Mouse (Mus musculus) heart, embryonic 16.5 days (tissue): Measurements from ENCODE around the gene Syt13. TPM values are rescaled to one million over a fixed set of nuclear protein-coding genes. Genes with fewer than 3 reads are reported as not detected.

Source experiments
- ATAC-seq: fragments of 200-750 bp; cut with Nextera tagmentation; replicated peaks from 2 replicates; pipeline ENCODE4 v1.8.0; 2017; ENCODE audit warnings: moderate number of reproducible peaks; ENCODE audit not compliant: insufficient read depth, low FRiP score; ENCODE audit errors: extremely low read depth
- H3K27ac ChIP-seq: fragments of 300-500 bp; sonication (generic); 2 replicates; pipeline ENCODE4 v1.5.1; 2014; ENCODE audit warnings: mild to moderate bottlenecking, low read length, control low read depth, moderate library complexity
- H3K27me3 ChIP-seq: fragments of 300-500 bp; sonication (generic); 2 replicates; pipeline ENCODE4 v1.6.1; 2014; ENCODE audit warnings: low read length, mixed read lengths; ENCODE audit not compliant: control insufficient read depth, insufficient read depth
- H3K36me3 ChIP-seq: fragments of 300-500 bp; sonication (generic); 2 replicates; pipeline ENCODE4 v1.6.1; 2014; ENCODE audit not compliant: control insufficient read depth, insufficient read depth
- H3K4me1 ChIP-seq: fragments of 300-500 bp; sonication (generic); 2 replicates; pipeline ENCODE4 v1.6.1; 2014; ENCODE audit warnings: low read length, mixed read lengths; ENCODE audit not compliant: control insufficient read depth, insufficient read depth
- H3K4me2 ChIP-seq: fragments of 300-500 bp; sonication (generic); 2 replicates; pipeline ENCODE4 v1.6.1; 2014; ENCODE audit warnings: low read depth, mild to moderate bottlenecking, control low read depth, low read length
- H3K4me3 ChIP-seq: fragments of 300-500 bp; sonication (generic); 2 replicates; pipeline ENCODE4 v1.5.1; 2014; ENCODE audit warnings: mild to moderate bottlenecking, control low read depth, low read length
- H3K9ac ChIP-seq: fragments of 300-500 bp; sonication (generic); 2 replicates; pipeline ENCODE4 v1.6.1; 2014; ENCODE audit warnings: low read length, control low read depth
- H3K9me3 ChIP-seq: fragments of 300-500 bp; sonication (generic); replicated peaks from 2 replicates; pipeline ENCODE4 v1.6.1; 2016; ENCODE audit warnings: low read length; ENCODE audit not compliant: control insufficient read depth
- WGBS: fragments of 180-500 bp; shearing (Covaris S2); extraction: QIAGEN DNeasy Blood & Tissue Kit; methylation state at CpG from one replicate; pipeline ENCODE4 v1.1.7; 2014; 5-methylcytosine and 5-hydroxymethylcytosine counted together
- polyA plus RNA-seq: library from polyadenylated mRNA; unstranded; fragments of >200 nt; fragmentation: Nextera tagmentation; extraction: Ambion mirVana; gene quantifications from 2 replicates; pipeline ENCODE4 v1.2.1, GENCODE M21; 2015

Syt13 gene
- polyA plus RNA-seq, 1 experiment from 2014 or later, result 2.7 TPM

DNA sequence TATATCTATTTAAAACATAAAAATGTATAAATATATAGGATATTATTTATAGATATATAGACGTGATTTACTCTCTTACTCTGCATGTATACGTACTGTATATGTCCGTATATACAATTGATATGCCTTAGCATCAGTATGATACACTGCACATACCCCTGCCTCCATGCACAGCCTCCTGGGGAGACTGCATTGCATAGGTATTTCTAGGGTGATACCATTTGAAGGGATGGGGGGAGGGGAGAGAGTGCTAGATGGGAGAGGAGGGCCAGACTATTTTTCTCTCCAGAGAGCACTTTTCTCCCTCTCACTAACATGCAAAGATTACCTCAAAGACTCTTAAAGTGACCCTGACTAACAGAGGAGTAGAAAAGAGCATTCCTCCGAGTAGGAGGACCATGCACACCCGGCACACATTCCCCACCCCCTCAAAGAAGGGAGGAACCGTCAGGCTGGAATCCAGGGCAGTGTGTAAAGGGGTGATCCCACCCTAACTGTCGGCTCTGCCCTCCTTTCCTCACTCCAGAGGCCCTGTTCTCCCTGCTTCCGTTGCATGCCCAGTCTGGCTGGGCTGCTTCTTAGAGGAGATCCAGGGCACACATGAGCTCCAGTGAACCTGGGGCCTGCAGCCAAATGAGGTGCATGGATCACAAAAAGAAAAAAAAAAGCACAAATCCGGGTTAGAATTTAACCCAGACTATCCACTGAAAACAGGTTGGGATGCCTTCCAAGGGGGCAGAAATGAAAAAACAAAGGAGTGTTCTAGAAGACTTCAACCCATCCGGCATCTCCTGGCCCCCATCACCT, 52.3 kb downstream of the Syt13 start:
- no peak overlapping the region for H3K4me2 ChIP-seq
- 27% methylated on average over 10 of the region's 10 CpGs for WGBS

DNA sequence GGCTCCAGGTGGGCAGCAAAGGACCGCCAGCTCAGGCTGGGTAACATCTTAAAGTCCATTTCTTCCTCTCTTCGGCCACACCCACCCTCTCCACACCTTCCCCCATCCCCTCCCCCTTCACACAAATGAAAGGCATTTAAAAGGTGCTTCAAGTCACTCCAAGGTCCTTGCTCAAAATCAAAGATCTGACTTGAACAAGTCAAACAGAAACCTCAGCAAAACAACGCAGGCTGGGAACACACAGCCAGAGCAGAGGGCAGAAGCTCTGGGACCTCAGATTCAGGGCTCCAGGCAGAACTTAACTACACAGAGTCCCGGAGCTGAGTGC, 52.9 kb downstream of the Syt13 start:
- H3K27ac ChIP-seq, result no peak overlapping the region
- no peak for ATAC-seq

More for the DNA sequence above, 52.3 kb downstream of the Syt13 start:
- Histone ChIP-seq H3K27me3 (no peaks in the 10 kb centered on the region), H3K4me1 (peaks cover 12% of the 10 kb centered on the region), H3K9ac (peak overlapping the region; percentile 47), H3K9me3 (peaks cover 3% of the 10 kb centered on the region; the same call in 1 of the 2 replicates), H3K4me3 (no peak overlapping the region), H3K27ac (no peak overlapping the region), H3K36me3 (peaks cover 4% of the 10 kb centered on the region)
- ATAC-seq, result peak; percentile 29; the same call in 1 of the 2 replicates

DNA sequence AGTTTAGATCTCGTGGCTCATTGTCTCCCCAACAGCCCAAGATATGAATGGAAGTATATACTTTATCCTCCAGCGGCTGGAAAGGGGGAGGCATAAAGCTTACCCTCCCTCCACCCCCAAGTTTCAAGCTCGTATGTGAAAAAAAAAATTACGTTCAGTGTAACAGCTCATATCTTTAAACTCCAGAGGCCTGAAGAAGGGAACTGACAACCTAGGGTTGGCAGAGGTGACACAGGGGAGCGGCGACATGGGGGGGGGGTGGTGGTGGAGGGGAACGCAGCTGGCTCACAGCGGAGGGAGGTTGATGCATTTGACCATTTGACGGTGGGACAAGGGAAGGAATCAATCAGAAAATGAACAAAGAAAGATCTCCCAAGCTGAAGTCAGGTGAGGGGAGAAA, 56.2 kb downstream of the Syt13 start:
- Histone ChIP-seq H3K9me3 (no peaks in the 10 kb centered on the region), H3K4me2 (no peak overlapping the region), H3K27ac (no peak overlapping the region; the same call in 1 of the 2 replicates), H3K9ac (no peak overlapping the region), H3K36me3 (peaks cover 39% of the 10 kb centered on the region), H3K4me3 (no peak overlapping the region), H3K27me3 (no peaks in the 10 kb centered on the region), H3K4me1 (peaks cover 12% of the 10 kb centered on the region)
- no peak for ATAC-seq
- 75% methylated on average over 9 of the region's 9 CpGs for WGBS

More for the DNA sequence above, 52.9 kb downstream of the Syt13 start:
- H3K4me3 ChIP-seq, result no peak overlapping the region
- peaks cover 3% of the 10 kb centered on the region; the same call in 1 of the 2 replicates for H3K9me3 ChIP-seq
- peaks cover 10% of the 10 kb centered on the region for H3K36me3 ChIP-seq
- WGBS, result 50% methylated on average over 4 of the region's 4 CpGs
- H3K4me1 ChIP-seq, result peaks cover 12% of the 10 kb centered on the region
- 0 out of 2 replicates have a peak overlapping the region, but pooled peaks have one; percentile 47 for H3K9ac ChIP-seq
- H3K27me3 ChIP-seq, result no peaks in the 10 kb centered on the region
- H3K4me2 ChIP-seq, result no peak overlapping the region

DNA sequence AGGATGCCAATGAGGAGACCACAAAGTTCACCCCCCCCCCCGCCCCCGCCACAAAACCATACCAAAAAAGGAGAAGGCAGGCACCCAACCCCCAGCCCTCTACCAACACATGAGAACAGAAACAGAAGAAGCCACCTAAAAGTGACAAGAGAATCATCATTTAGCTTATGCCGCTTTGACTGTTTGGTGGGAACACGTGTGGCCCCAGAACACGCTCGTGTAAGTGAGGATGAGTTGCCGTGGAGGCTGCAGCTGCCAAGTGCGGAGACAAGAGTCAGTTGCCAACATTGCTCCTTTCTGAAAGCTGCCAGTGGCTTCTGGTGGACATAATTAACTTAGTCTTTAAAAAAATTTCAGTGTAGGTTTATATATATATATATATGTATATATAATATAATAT, 56.6 kb downstream of the Syt13 start:
- Histone ChIP-seq H3K9me3 (no peaks in the 10 kb centered on the region), H3K27ac (no peak overlapping the region; the same call in 1 of the 2 replicates), H3K4me3 (no peak overlapping the region), H3K4me2 (no peak overlapping the region), H3K27me3 (no peaks in the 10 kb centered on the region), H3K9ac (no peak overlapping the region), H3K4me1 (peaks cover 12% of the 10 kb centered on the region), H3K36me3 (peaks cover 44% of the 10 kb centered on the region)
- no peak for ATAC-seq
- WGBS, result 83% methylated on average over 8 of the region's 8 CpGs

DNA sequence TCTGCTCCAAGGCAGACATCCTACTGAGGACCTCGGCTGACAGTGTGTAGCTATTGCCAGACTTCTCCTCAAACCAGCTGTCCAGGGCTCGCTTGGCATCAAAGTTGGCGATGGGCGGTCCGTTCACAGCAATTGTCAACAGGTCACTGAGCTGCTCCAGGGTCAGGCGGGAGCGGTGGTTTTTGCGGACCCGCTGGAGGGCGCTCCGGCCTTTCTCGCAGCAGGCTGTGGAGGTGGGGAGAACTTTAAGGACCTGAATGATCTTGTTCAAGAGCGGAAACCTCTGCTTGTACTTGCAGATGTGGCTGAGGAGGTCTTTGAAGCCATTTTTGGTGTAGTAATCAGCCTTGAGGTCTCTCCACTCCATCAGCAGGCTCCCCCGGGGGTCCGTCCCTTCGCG, 57.2 kb downstream of the Syt13 start:
- Histone ChIP-seq H3K4me3 (no peak overlapping the region), H3K27me3 (no peaks in the 10 kb centered on the region), H3K36me3 (peaks cover 44% of the 10 kb centered on the region), H3K9ac (no peak overlapping the region), H3K4me1 (peaks cover 10% of the 10 kb centered on the region), H3K27ac (no peak overlapping the region), H3K4me2 (no peak overlapping the region), H3K9me3 (no peaks in the 10 kb centered on the region)
- ATAC-seq, result no peak
- WGBS, result 88% methylated on average over 17 of the region's 17 CpGs

DNA sequence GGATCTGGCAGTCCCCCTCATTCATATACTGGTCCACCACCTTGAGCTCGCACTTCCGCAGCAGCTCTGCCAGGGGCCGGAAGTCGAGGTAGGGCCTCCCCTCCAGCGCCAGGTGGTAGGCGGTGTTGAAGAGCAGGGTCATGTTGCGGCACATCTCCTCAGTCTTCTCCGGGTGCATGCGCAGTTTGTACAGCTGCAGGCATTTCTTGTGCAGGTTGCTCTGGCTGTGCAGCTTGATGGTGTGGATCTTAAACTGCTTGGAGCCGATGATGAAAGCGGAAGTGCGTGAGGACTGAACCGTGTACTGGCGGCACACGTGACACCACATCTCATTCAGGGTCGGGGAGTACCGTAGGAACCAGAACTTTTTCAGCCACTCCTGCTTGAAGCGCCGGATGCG, 58.7 kb downstream of the Syt13 start:
- Histone ChIP-seq H3K9ac (no peak overlapping the region), H3K9me3 (no peaks in the 10 kb centered on the region), H3K27ac (no peak overlapping the region), H3K36me3 (peaks cover 48% of the 10 kb centered on the region), H3K27me3 (no peaks in the 10 kb centered on the region), H3K4me2 (no peak overlapping the region), H3K4me3 (no peak overlapping the region), H3K4me1 (no peaks in the 10 kb centered on the region)
- 93% methylated on average over 20 of the region's 20 CpGs for WGBS
- ATAC-seq, result no peak

DNA sequence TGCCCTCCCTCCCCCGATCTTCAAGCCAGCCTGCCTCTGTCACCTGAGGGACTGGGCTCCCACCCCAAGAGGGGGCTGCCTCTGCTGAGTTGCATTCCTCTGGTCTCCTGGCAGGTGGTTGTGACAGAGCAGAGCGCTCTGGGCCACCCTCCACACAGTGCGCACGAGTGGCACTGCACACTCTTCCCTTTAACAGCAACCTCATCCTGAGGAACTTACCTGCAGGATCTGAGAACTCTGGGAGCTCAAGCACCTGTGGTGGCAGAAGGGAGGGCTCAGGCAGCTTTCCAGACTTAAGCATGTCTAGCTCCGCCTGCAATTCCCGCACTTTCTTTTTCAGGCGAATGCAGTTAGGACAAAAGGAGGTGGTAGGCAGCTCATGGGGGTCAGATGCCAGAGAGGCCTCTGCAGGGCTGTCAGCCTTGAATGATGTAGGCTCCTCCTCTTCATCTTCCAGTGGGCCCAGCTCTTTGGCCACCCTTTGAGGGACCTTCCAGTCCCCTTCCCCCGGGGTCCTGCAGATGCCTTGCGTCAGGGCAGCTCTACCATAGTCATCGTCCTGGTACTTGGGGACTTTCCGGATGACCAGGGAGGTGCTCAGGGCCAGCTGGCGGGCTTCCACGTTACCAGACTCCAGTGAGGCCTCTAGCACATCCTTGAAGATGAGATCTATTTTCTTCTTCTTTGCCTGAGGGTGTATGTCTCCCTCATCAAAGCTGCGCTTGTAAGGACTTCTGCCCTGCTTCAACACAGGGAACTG, 60.3 kb downstream of the Syt13 start:
- ATAC-seq, result no peak; the same call in 1 of the 2 replicates
- Histone ChIP-seq H3K9ac (no peak overlapping the region), H3K36me3 (peaks cover 57% of the 10 kb centered on the region), H3K4me3 (no peak overlapping the region), H3K27ac (no peak overlapping the region), H3K9me3 (no peaks in the 10 kb centered on the region), H3K4me2 (no peak overlapping the region), H3K4me1 (no peaks in the 10 kb centered on the region), H3K27me3 (no peaks in the 10 kb centered on the region)
- WGBS, result 81% methylated on average over 14 of the region's 14 CpGs

DNA sequence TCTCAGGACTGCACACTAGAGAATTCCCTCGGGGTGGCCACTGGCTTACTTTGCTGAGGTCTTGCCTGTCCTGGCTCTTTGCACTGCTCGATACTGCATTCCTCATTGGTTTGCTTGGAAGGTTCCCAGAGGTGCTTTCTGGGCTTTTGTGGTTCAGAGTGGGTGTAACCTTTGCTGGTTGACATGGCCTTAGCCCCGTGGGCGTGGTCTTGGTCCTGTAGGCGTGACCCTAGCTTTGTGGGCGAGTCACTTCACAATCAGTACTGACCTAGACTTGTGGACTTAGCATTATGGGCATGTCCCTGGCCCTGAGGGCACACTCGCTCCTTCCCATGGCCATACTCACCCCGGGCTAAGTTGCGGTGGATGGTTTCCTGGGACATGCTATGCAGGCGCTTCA, 65.3 kb downstream of the Syt13 start:
- peaks cover 23% of the 10 kb centered on the region for H3K36me3 ChIP-seq
- H3K9ac ChIP-seq, result no peak overlapping the region
- no peak overlapping the region for H3K4me3 ChIP-seq
- H3K27ac ChIP-seq, result no peak overlapping the region
- no peak for ATAC-seq
- 88% methylated on average over 10 of the region's 10 CpGs for WGBS
- no peaks in the 10 kb centered on the region for H3K27me3 ChIP-seq
- no peaks in the 10 kb centered on the region for H3K4me1 ChIP-seq
- no peaks in the 10 kb centered on the region for H3K9me3 ChIP-seq
- no peak overlapping the region for H3K4me2 ChIP-seq
